Mouse (Mus musculus): Measurements from ENCODE around the gene Olfr448.

Gene Olfr448

DNA sequence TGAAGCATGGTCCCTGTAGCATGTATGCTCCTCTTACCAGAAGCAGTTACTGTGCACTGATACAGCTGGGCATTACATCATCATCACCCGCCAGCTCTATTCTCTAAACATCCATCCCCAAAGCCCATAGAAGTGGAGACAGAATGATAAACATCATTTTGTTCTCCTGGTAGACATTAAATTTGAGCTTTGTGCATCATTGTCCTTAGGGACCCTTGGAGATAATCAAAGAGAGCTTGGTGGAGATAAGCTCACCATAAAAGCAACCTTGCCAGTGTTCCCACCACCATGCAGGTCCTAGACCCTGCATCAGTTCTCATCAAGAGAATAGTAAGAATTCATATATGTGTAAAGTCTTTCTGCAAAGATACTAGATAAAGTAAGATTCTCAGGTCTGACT is at the start of gene Olfr448:
Gene Olfr448 (plus strand): TSS at position 301 of the 400 bp plus-strand sequence.
- no peak for DNase-seq (ENCODE audit: low spot score in 2 of 2)

DNA sequence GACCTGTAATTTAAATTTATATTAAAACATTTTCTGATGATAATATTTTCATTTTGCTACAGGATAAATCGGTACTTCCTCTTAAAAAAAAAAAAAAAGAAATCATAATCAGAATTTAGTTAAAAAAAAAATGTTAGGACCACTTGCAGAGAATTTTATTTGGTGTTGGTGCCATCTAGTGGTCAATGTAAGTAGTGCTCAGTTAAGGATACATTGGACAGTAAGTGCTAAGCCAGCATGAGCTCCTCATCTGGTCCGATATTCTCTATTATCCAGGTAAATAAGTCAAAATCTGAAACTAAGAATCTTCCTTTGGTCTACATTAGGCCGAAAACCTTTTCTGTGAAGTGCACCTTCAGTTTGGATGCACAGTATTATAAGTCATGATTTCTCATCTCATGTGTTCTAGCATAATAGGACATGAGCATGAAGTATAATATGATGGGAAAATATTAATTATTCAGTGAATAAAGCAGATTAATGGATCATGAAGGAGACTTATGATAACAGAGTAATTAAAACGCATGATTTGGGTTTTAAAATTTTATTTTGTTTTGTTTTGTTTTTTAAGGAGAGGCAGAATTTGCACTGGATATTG is 29.9 kb upstream of the Olfr448 start:
- no peak for DNase-seq (ENCODE audit: low spot score in 2 of 2)

DNA sequence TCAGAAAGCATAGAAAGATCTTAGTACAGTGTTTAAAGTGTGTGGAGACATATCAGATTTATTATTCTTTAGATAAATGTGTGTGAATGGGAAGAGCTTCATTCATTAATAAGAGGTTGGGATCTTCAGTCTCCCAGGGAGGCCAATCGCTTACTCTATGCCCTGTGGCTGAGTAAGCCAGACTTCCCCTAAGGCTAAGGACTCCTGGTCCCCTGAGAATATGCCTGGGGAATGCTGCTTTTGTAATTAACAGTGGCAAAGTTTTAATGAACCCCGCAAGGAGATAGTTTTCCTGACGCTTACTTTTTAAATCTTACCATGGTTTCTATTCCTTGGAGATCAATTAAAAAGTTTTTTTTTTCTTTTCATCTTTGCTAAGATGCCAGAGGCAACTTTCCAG is 20.5 kb upstream of the Olfr448 start:
- no peak for DNase-seq (ENCODE audit: low spot score in 2 of 2)

DNA sequence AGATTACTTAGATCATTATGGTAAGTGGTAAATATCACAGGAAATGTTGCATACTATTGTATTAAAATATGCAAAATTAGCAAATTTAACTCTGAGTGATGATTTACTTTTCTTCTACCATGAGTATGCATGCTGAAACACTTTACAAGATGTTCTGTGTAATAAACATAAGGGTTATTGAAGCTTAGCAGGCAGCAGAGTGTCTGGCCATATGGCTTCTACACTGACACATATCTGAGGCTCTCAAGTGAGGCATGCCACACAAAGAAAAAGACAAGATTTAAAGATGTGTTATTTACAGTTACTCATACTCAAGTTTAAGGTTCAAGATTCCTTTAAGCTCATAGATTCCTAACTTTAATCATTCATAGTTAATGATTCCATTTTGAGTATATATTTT is 13.9 kb upstream of the Olfr448 start:
- no peak for DNase-seq (ENCODE audit: low spot score in 2 of 2)

DNA sequence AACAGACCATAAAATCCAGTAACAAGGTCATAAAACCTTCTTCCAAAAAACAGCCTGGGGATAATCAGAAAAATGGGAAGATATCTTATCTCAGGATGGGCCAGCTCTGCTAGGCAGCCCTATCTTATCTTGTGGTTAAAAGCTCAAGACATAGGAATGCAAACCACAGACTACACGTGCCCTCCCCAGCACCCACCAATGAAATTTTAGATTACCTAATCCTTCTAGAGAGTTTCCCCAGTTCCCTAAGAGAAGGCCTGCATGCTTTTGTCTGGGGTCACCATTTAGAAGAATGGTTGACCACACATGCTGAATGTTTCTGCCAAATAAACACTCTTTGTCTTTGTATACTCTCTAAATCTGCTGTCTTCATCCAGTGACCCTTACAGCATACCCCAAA is 10.1 kb downstream of the Olfr448 start:
- no peak for DNase-seq (ENCODE audit: low spot score in 2 of 2)

DNA sequence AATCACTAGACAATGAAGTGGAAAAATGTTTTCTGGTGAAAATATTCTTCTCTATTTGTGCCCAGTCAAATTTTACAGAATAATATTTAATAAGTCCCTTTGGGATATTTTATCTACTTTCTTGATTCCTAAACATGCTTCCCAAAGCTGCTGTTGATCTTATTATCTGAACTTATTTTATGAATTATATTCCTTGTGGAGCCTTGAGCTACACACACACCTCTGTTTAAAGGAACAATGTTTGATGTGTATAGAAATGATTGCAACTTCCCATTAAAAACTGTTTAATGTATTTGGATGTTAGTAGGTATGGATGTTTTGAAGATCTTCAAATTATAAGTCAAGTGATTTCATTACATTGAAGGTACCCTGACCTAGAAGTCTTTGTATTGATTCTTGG is 18.3 kb downstream of the Olfr448 start, which contains the start of gene Olfr447:
Gene Olfr447 (plus strand): TSS at position 301 of the 400 bp plus-strand sequence.
- DNase-seq (ENCODE audit: low spot score in 2 of 2): no peak

DNA sequence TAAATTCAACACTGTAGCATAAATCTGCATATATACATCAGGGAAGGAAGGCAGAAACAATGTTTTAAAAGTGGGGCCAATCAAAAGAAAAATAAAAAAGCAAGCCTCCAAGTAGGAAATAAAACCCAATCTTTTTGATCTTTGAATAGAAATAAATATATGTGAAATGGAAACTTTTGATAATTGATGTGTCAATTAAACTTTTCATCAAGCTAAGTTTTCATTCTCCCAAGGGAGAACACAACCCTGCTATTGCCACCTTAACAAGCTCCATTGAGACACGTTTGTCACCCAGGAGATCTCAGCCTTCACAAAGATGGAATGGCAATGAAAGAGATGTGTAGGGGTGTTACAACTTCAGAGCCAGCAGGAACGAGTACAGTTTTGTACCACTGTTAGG is 30.8 kb downstream of the Olfr448 start, which contains the start of gene Olfr446:
Gene Olfr446 (plus strand): TSS at position 301 of the 400 bp plus-strand sequence.
- DNase-seq (ENCODE audit: low spot score in 2 of 2): no peak
